Mouse (Mus musculus): ENCODE measurements around the gene Psmb10. TPM values are rescaled to one million over a fixed set of nuclear protein-coding genes. Genes with fewer than 3 reads are reported as not detected.

Gene Psmb10
- total RNA-seq, 2 experiments from 2014 or later = 22.9 to 26.3 TPM

- peak; percentile 46 for DNase-seq
These were observed 543 bp downstream of the Psmb10 start for GRCm38 (mm10) chr8:105937496-105938305.

- peak; percentile 78 for DNase-seq
These were observed 1.3 kb downstream of the Psmb10 start for GRCm38 (mm10) chr8:105936866-105937475.

GRCm38 (mm10) chr8:105935863-105936603, 2.2 kb downstream of the Psmb10 start:
- DNase-seq = no peak

GRCm38 (mm10) chr8:105935105-105935504, 3.1 kb downstream of the Psmb10 start:
- DNase-seq = no peak

GRCm38 (mm10) chr8:105933762-105934161, 4.5 kb downstream of the Psmb10 start, which contains the start of gene Ctrl:
Gene Ctrl (minus strand): TSS chr8:105933862.
- DNase-seq = no peak

GRCm38 (mm10) chr8:105932525-105932924, 5.7 kb downstream of the Psmb10 start:
- no peak for DNase-seq

GRCm38 (mm10) chr8:105931271-105931670, 7.0 kb downstream of the Psmb10 start:
- no peak for DNase-seq

- peak; percentile 92 for DNase-seq
These were observed 7.6 kb downstream of the Psmb10 start for GRCm38 (mm10) chr8:105930602-105931001.

- no peak for DNase-seq
These were observed 13.1 kb downstream of the Psmb10 start for GRCm38 (mm10) chr8:105925123-105925522.

- no peak for DNase-seq
These were observed 18.9 kb downstream of the Psmb10 start for GRCm38 (mm10) chr8:105919390-105919789.

- no peak for DNase-seq
These were observed 37.2 kb downstream of the Psmb10 start for GRCm38 (mm10) chr8:105900941-105901616.

- DNase-seq = peak; percentile 92
These were observed 37.9 kb downstream of the Psmb10 start, which contains the start of gene Pskh1 for GRCm38 (mm10) chr8:105900180-105900940. Gene Pskh1 (plus strand): TSS chr8:105900441.

- DNase-seq = no peak
These were observed 40.3 kb downstream of the Psmb10 start for GRCm38 (mm10) chr8:105897801-105898480.

GRCm38 (mm10) chr8:105893339-105893738, 44.9 kb downstream of the Psmb10 start, which contains the start of gene Nrn1l:
Gene Nrn1l (plus strand): TSS chr8:105893567.
- peak; percentile 72 for DNase-seq

GRCm38 (mm10) chr8:105892432-105892831, 45.8 kb downstream of the Psmb10 start:
- no peak for DNase-seq

GRCm38 (mm10) chr8:105890870-105891269, 47.4 kb downstream of the Psmb10 start:
- peak; percentile 47 for DNase-seq

GRCm38 (mm10) chr8:105889756-105890465, 48.3 kb downstream of the Psmb10 start:
- no peak for DNase-seq

All from gastrocnemius, postnatal 10 days (tissue).